Mouse (Mus musculus) spleen, adult 2 months (tissue): ENCODE measurements at regions not wholly inside any gene's neighbourhood (a gene's known extent, or its start where the extent isn't known, plus 50 kb on each side); places are given as distances from the start of the nearest gene placed in this dataset.
"Not testable (repeated sequence)": the region's sequence is repeated elsewhere in the genome, so short reads cannot be mapped to it uniquely, and the experiment has no call there.

Experiments
- CTCF ChIP-seq: fragments of 200-500 bp; IDR thresholded peaks from 2 replicates; pipeline ENCODE4 v1.5.1; 2011; ENCODE audit warnings: mild to moderate bottlenecking, inconsistent platforms; ENCODE audit not compliant: insufficient read depth, insufficient read length, insufficient replicate concordance; ENCODE audit errors: extremely low read depth
- POLR2A ChIP-seq: fragments of 200-500 bp; IDR thresholded peaks from 2 replicates; pipeline ENCODE4 v1.6.1; 2011; ENCODE audit warnings: low read depth, low read length, inconsistent platforms

- TF ChIP-seq CTCF, POLR2A: not testable (repeated sequence)
These were observed 484.2 kb upstream of the Igfbp7 start for GRCm38 (mm10) chr5:77892024-77892423.
